Mouse (Mus musculus) kidney, adult 9 months (tissue): ENCODE measurements around the gene Gm21987.

ENCODE experiments used
- DNase-seq: peaks from one replicate; pipeline ENCODE4 v3.0.0; 2022

Gm21987 gene

GRCm38 (mm10) chr16:38350361-38350855 lies 3.6 kb downstream of the Gm21987 start:
- DNase-seq, result no peak

GRCm38 (mm10) chr16:38350939-38351338 lies 4.1 kb downstream of the Gm21987 start:
- DNase-seq, result no peak

GRCm38 (mm10) chr16:38352031-38352430 lies 5.2 kb downstream of the Gm21987 start:
- peak; percentile 32 for DNase-seq

- DNase-seq, result no peak
Observed at GRCm38 (mm10) chr16:38352851-38353250, 6.0 kb downstream of the Gm21987 start.

GRCm38 (mm10) chr16:38353642-38354041 lies 6.8 kb downstream of the Gm21987 start:
- DNase-seq, result no peak

GRCm38 (mm10) chr16:38354185-38354913 lies 7.5 kb downstream of the Gm21987 start:
- no peak for DNase-seq

- no peak for DNase-seq
Observed at GRCm38 (mm10) chr16:38358256-38358812, 11.5 kb downstream of the Gm21987 start.

GRCm38 (mm10) chr16:38359241-38359640 lies 12.4 kb downstream of the Gm21987 start:
- DNase-seq, result no peak

GRCm38 (mm10) chr16:38359857-38360256 lies 13.0 kb downstream of the Gm21987 start:
- DNase-seq, result no peak

- no peak for DNase-seq
Observed at GRCm38 (mm10) chr16:38360317-38360716, 13.5 kb downstream of the Gm21987 start.

GRCm38 (mm10) chr16:38361933-38362332 lies 15.1 kb downstream of the Gm21987 start, which contains the start of gene Popdc2:
Gene Popdc2, plus strand, starts transcription at chr16:38362209.
- DNase-seq, result no peak

GRCm38 (mm10) chr16:38362493-38363255 lies 15.8 kb downstream of the Gm21987 start:
- DNase-seq, result no peak

GRCm38 (mm10) chr16:38363256-38363595 lies 16.4 kb downstream of the Gm21987 start:
- no peak for DNase-seq

- no peak for DNase-seq
Observed at GRCm38 (mm10) chr16:38363657-38364056, 16.8 kb downstream of the Gm21987 start.

GRCm38 (mm10) chr16:38365390-38365789 lies 18.6 kb downstream of the Gm21987 start:
- DNase-seq, result no peak

- DNase-seq, result no peak
Observed at GRCm38 (mm10) chr16:38366231-38366630, 19.4 kb downstream of the Gm21987 start.

GRCm38 (mm10) chr16:38368336-38368735 lies 21.5 kb downstream of the Gm21987 start:
- no peak for DNase-seq

GRCm38 (mm10) chr16:38369000-38369399 lies 22.2 kb downstream of the Gm21987 start:
- DNase-seq, result no peak

- DNase-seq, result no peak
Observed at GRCm38 (mm10) chr16:38369431-38369830, 22.6 kb downstream of the Gm21987 start.

GRCm38 (mm10) chr16:38369992-38370484 lies 23.2 kb downstream of the Gm21987 start:
- no peak for DNase-seq

GRCm38 (mm10) chr16:38370633-38371374 lies 24.0 kb downstream of the Gm21987 start:
- DNase-seq, result no peak

- no peak for DNase-seq
Observed at GRCm38 (mm10) chr16:38371705-38372296, 25.0 kb downstream of the Gm21987 start.
